Mouse (Mus musculus) kidney, adult 8-10 months (tissue): ENCODE measurements around the gene Fam110a.

Experiments used
- DNase-seq, 2 experiments: peaks; one replicate each; pipeline ENCODE4 v3.0.0; 2022

Gene Fam110a

DNA sequence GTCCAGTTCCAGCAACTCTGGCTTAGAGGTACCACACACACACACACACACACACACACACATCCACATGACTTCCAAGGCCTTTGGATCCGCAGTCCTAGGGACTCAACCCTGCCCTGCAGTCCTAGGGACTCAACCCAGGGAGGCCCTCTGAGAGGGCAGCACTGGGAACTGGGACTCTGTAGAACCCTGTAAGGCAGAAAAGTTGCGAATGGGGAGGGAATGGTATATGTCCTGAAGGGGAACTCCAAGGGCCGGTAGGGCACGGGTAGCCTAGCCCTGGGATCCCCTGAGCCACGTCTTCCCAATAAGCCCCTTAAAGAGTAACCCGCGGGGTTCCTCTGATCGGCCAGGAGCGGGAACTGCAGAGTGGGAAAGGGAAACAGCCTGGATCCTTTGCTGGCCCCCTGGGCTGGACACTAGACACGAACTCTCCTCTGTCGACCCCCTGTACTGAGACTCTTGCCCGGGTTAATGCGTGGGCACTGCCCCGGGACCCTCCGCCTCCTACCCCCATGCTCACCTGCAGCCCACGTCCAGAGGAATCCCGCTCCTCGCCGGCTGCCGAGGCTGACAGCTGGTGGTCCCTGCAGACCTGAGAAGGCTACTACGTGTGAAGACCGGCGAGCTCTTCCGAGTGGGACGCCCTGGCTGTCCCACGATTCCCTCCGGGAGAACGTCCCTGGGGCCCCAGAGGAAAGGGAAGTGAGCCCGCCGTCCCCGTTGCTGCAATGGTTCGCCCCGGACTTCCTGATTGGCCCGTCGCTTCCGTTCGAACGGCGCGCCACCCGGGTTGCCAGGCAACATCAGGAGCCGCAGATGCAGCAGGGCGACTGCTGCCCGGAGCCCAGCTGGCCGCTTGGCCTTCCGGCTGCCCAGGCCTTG lies at the start of gene Fam110a:
Fam110a (minus strand) TSS at position 750 of the 885 bp plus-strand sequence.
- peak; percentile 93 to 95 for DNase-seq

DNA sequence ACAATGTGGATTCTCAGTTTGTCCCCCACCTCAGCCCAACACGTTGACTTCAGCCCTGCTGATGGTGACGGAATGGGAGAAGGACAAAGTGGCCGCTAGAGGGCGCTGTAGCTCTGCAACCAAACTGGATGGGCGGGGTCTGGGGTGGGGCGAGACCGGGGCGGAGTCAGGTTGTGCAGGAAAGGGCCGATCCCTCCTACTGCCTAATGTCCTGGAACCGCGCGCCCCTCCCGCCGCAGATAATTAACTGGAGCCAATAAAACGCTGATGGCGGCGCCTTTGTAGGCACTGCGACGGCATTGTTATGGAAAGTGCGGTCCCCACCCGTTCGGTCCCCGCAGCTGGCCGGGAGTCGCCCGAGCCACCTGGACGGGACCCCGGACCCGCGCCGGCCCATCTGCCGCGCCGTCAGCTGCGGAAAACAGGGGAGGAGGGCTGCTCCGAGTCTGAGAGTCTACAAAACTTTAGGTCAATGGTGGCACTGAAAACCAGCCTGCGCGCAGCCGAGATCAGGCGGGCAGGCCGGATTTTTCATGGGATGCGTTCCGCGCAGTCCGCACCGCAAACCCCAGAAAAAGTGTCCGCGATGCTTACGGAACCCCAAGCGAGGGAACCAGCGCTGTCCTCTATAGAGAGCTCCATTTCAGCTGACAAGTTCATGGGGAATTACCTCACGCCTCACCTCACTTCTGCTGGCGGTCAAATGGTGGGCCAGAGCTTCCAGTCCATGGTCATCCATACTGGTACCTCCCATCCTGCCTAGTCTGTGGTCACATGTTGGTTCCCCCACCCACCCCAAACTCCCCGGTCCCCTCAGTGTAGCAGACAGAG lies 49.4 kb upstream of the Fam110a start:
- DNase-seq, result peak; percentile 77 to 84

DNA sequence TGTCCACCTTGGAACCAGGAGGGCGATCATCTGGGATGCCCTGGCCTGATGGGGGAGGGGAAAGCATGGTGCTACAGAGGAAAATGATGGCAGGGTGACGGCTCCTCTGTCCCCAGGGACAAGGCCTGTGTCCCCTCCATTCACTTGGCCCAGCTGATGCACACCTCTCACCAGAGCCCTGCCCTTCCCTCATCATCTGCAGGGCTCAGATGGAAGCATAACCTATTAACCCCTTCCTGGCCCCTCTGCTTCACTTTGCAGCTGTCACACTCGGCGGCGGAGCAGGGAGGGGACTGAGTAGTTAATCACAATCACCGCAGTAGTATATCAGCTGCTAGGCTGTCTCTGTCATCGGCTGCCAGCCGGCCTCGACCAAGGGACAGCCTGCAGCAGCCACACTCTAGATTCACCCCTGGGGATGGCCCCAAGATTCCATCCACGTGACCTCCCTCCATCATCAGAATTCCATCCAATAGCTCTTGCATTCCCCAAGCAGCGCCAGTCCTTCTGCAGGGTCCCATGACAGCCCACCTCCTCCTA lies 44.9 kb upstream of the Fam110a start:
- no peak for DNase-seq

DNA sequence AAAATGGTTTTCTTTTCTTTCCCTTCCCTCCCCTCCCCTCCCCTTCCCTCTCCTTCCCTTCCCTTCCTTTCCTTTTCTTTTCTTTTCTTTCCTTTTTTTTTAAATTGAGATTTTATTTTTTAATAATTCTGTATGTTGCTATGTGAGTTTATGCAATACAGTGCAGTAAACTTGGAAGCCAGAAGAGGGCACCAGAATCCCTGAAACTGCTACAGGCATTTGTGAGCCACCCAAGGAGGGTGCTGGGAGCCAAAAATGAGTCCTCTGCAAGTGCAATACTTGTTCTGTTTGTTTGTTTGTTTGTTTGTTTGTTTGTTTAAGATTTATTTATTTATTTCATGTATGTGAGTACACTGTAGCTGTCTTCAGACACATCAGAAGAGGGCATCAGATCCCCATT lies 42.0 kb upstream of the Fam110a start:
- no peak for DNase-seq

DNA sequence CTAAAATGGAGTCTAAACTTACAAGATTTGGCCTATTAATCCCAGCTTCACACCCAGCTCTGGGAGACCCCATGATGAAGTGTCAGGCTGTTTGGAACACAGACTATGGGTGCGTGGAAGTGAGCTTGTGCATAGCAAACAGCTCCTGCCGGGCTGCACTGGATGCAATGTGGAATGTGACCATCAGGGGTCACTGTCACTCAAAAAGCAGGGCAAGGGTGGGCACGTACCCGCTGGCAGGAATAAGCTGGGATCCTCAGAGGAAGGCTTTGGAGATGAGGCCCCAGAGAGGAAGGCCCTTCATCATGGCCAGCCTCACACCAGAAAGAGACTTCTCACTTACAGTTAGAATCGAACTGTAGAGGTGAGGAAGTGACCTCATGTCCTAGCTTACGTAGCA lies 40.2 kb upstream of the Fam110a start:
- peak in 1 of 2 experiments; percentile 46 for DNase-seq

DNA sequence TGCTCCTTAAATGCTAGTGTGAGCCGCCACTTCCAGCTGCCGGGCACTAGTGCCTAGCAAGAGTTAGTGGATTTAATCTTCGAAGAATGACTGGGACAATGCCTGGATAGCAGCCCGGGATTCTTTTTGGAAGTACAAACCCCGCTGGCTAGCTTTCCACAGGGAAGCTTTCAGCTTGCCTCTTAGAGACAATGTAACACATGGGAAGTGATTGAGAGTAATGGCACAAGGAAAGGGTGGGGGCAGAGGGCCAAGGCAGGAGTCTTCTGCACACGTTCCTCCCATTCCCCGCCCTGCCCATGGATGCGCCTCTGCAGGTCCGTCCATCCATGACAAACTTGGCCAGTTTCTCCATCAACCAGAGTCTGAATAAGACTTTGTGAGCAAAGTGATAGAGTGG lies 36.6 kb upstream of the Fam110a start:
- no peak for DNase-seq

DNA sequence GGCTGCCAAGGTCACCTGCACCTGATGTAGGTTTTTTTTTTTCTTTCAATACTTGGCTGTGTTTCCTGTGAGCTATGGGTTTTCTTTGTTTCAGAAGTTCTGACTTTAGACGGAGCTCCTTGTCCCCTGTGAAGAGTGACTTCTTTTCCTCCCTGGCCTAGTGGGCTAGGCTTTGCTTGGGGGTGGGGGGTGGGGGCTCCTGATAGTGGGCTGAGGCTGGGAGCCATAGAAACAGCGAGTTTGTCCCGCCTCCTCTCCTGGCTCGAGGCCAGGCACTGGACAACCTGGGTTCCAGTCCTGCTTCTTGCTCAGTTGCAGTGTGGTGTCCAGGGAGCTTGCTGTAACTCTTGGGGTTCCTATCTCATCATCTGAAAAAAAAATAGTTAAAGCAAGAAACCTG lies 36.0 kb upstream of the Fam110a start:
- no peak for DNase-seq

DNA sequence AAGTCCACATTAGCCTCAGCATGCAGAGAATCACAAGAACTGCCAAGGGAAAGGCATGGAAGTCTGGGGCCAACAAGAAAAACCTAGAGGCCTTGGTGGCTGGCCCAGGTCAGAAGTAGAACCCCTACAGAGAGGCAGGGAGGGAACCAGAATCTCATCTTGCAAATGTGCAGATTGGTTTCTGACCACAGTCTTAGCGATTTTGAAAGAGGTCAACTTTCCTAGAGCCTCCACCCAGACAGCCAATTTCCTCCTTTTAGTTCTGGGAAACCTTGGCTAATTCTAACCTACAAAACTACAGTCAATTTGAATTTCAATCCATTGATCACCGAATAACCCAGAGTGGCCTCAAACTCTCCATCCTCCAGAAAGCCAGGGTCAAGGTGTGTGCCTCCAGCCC lies 32.7 kb upstream of the Fam110a start:
- no peak for DNase-seq

DNA sequence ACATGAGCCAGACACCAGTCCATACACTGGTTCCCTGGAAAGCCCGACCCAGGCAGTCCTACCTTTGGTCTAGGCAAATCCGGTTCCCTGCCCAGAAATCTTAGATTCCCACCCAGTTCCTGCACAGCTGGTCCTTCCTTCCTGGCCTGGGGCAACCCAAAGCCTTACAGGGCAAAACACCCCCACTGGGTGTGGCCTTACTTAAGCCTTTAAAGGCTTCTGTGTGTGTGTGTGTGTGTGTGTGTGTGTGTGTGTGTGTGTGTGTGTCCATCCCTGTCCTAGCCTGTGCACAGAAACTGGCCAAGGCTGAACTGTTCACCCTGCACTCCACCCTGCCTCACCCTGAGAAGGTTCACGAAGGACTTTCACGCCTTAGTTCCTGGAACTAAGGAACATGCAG lies 32.2 kb upstream of the Fam110a start:
- peak; percentile 48 to 61 for DNase-seq

DNA sequence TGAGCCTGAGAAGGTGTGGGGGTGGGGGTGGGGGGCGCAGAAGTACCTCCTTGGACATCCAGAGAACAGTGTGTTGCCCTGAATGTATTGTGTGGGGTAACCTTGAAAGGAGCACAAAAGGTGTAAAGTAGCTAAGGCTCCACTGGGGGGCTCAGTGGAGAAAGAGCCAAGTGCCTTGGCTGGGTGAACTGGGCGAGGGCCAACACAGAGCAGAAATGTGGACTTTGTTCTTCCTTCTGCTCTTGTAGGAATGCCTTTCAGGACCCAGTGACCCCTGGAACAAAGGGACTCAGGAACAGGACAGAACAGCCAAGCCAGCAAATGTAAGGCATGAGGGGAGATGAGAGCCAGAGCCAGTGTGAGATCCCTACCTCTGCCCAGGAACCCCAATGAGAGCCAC lies 31.7 kb upstream of the Fam110a start:
- DNase-seq, result peak; percentile 90

DNA sequence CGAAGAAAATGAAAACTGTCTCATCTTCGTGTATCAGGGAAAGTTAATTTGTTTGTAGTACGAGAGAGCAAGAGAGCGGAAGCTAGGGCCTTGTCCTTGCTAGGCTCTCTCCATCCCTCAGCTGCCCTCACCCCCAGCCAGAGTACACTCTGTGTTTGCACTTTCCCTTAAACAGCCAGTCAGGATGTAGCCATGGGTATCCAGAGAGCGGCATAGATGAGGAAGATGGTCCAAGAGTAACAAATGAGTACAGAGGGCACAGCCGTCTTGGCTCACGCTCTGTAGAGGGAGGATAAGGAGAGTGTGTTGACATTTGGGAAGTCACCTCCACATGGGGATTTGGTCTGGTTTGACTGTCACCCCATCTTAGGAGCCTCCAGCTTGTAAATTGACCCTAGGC lies 30.6 kb upstream of the Fam110a start:
- peak; percentile 39 to 56 for DNase-seq

DNA sequence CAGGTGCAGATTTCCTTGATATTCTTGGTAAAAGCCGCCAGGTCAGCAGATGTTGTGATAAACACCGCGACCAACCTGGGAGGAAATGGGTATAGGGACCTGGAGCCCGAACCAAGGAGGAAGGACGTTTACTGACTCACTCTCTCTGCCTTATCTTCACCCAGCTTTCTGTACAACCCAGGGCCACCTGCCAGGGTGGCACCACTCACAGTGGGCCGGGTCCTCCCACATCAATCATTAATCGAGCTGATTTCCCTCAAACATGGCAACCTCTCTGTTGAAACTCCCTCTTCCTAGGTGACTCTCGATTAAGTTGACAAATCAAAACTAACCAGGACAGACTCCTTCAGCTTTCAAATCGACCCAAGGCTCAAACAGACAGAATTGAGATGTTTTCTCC lies 30.2 kb upstream of the Fam110a start:
- peak in 1 of 2 experiments; percentile 49 for DNase-seq

DNA sequence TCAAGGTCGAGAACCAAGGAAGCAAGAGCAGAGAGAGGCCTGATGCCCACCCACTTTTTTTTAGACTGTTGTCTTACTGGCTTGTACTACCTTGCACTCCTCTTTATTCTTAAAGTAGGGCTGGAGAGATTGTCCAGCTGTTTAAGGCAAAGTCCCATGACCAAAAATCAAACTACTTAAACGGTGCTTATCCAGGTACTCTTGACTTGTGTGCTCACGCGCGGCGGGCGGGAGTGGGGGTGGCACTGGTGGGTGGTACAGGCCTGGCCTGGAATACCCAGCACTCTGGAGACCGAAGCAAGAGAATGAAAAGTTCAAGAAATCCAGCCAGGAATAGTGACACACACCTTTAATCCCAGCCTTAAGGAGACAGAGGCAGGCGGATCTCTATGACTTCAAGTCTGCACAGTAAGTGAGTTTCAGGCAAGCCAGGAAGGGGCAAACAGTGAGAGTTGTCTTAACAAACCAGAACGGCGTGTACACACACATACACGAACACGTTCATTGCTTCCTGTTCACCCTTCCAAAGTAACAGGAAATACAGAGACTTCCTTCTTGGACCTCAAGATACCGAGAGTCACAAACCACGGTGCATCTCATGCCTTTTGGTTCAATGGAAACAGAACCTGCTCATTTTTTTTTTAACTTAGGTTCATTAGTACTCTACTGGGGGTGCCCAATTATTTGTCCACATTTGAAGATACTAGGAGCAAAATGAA lies 29.2 kb upstream of the Fam110a start:
- DNase-seq, result no peak

DNA sequence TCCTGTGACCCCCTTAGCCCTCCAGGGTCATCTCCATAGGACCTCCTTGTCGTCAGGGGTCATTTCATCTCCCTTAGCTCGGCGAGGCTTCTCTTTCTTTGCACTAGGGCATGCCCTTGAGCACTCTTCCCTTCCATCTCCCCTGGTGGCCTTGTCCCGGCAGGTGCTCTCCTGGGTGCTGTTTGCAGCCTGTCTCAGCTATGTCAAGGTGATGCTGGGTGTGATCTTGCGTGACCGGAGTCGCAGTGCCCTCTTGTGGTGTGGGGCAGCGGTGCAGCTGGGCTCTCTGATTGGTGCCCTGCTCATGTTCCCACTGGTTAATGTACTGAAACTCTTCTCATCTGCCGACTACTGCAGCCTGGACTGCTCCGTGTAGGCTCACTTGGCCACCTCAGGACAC lies 27.8 kb upstream of the Fam110a start:
- DNase-seq, result peak in 1 of 2 experiments; percentile 41

DNA sequence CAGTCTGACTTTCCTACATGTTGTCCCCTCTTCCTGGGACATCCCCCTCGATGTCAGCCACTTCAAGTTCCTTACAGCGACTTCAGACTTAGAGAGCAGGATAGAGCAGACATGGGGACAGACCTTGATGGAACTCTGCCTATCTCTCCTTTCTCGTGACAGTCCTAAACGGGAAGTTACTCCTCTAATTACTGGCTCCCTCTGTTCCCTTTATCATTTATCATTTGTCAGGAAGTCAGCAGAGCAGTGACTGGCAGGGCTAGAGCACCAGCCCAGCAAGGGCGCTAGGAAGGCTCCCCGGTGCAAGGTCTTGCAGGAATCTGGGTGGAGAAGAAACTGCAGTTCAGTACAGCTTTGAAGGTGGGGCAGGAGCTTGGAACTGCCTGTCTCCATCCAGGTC lies 22.5 kb upstream of the Fam110a start:
- DNase-seq, result no peak

DNA sequence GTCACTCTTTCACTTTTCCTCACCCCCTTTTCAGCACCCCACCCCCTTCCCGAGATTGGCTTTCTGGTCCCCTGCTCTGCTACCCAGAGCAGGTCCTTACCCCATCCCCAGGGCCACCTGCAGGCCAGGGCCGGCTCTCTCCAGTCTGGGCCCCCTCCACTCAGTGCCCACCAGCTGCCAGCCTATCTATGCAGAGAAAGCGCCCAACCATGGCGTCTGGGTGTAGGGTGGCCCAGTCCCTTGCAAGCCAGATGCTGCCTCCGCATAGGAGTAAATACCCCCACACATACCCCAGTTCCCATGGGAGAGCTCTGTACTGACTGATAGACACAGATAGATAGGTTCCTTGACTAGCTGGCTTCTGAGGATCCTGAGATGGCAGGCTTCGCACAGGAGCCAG lies 20.7 kb upstream of the Fam110a start:
- DNase-seq, result no peak

DNA sequence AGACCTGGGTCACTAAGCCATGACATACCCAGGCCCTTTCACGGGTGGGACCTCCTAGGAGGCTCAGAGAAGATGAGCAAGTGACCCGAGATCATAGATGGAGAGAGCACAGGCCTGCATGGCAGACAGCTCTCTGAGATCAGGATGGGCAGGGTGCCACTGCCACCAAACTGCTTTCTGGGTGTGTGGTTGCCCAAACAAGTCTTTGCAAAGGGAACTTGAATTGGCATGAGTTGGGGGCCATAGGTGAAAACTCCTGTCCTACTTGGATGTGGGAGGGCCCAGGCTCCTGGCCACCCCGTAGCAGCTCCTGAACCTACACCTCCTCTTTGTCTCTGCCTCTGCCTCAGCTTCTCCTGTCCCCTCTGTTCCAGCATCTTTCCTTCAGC lies 20.3 kb upstream of the Fam110a start:
- no peak for DNase-seq

DNA sequence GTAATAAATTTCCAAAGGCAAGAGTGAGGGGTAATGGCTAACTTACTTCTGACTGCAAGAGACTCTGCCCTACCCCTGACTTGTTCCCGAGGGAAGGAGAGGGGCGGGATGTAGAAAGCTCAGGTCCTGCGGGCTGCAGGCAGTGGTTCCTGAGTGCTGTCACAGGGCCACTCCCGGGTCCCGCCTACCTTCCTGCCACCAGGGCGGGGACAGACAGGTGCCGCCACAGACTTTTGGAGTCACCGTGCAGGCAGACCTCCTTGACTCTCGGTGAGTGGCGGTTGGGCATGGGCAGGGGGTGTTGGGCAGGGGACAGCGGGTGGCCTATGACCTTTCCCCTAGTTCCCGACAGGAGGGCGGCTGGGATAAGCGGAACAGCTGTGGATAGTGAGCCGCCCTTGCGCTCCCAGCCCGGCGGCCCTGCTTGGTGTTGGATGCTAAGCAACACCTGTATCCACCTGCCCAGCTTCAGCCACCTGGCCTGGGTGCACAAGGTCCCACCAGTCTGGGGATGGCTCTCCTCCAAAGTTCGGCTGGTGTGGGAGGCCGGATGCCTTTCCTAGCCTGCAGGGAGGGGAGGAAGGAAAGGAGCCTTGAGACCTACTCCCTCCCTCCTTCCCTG lies 19.8 kb upstream of the Fam110a start:
- peak; percentile 69 to 70 for DNase-seq

DNA sequence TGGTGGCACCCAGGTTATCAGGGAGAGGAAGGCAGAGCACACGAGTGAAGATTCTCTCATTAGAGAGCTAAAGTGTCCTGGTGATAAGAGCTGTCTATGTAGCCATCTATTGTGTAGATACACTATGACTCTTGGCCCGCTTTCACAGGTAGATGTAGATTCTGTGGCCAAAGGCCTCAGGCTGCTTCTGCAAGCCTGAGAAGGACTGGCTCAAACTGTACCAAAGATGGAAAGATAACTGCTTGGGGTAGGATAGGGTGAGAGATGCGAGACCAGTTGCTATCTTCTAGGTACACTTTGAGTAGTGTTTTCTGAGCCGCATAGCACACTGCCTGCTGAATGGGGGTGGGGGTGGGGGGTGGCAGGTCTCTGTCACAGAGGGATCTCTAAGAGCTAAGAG lies 18.9 kb upstream of the Fam110a start:
- no peak for DNase-seq

DNA sequence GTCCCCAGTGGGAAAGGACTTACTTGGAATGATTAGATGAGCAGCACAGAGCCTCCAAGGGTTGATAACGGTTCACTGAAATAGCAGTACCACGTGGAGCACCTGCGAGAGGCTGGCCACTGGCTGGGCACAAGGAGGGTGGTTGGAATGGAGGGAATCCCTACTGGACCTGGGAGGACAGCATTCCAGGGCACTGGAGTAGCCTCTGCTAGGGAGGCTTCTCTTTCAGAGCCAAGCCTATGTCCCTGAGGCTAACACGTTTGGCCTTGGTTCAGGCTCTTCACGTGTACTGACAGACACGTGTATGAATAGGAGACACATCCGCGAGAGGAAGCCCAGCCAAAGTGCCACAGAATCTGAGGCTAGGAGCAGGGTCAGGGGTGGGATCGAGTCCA lies 18.5 kb upstream of the Fam110a start:
- peak; percentile 57 to 63 for DNase-seq

DNA sequence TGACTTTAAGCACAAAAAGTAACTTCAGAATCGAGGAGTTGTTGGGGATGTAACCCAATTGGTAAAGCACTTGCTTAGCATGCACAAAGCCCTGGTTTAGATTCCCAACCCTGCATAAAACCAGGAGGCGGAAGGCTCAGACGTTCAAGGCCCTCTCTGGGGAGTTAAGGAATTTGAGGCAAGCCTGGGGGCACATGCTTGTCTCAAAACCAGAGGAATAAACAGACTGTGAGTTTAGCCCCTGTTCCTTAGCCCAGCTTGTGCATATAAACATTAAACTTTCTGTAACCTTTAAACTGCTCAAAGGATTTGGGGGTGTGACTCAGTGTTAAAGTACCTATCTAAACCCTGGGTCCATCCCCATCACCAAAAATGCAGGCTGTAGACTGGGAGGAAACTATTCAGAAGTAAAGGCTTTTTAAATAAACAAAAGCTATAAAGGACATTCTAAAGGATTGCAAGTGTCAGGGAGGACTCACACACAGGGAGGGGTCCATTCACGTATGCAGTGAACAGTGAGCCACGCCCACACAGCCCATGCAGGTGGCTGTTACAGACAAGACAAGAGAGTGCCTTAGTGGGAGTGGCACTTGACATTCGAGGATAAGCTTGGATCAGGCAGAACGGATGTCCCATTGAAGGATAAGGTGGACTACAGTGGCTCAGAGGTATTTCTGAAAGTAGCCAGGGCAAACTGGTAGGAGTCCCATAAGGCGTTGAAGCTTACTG lies 17.9 kb upstream of the Fam110a start:
- no peak for DNase-seq

DNA sequence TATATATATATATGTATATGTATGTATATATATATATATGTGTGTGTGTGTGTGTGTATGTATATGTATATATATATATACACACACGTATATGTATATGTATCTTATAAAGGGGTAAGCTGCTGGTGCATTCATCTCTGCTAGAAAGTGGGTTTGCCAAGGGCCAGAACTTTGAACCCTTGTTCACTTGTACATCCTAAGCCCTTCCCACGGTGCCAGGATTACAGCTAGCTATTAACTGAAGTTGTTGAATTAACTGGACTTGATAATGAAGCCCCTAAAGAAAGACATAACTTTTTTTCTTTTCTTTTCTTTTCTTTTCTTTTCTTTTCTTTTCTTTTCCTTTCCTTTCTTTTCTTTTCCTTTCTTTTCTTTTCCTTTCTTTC lies 17.2 kb upstream of the Fam110a start:
- peak; percentile 70 to 73 for DNase-seq
